Mouse (Mus musculus): ENCODE data around the gene Dnah10. TPM values are rescaled to one million over a fixed set of nuclear protein-coding genes. Genes with fewer than 3 reads are reported as not detected.
A peak's percentile ranks its signal among the peaks of the same experiment; 100 is the strongest.

Gene Dnah10
- 0.01 and 0.06 TPM in 2 replicates for polyA plus RNA-seq (2016; fragmentation: Nextera tagmentation; extraction: Ambion mirVana)

- Histone ChIP-seq H3K27me3 (ENCODE audit: low read depth, poor library complexity, severe bottlenecking) (peaks cover 6% of the 10 kb centered on the region; the same call in 1 of the 2 replicates), H3K4me1 (peaks cover 9% of the 10 kb centered on the region), H3K27ac (no peak within 1 kb of the TSS), H3K4me3 (0 out of 2 replicates have a peak within 1 kb of the TSS, but pooled peaks have one; percentile 8), H3K36me3 (peaks cover 38% of the 10 kb centered on the region), H3K9me3 (replicated peaks) (no peaks in the 10 kb centered on the region)
- DNase-seq (ENCODE audit: low spot score): peak; percentile 47
- WGBS: 14% methylated on average over 29 of the region's 29 CpGs
These were observed at the start of gene Dnah10 for GRCm38 (mm10) chr5:124724997-124725396. Dnah10 (plus strand) TSS chr5:124725085.

- H3K36me3 ChIP-seq: peaks cover 83% of the 10 kb centered on the region
- no peaks in the 10 kb centered on the region for H3K27me3 ChIP-seq (ENCODE audit: low read depth, poor library complexity, severe bottlenecking)
- no peak for DNase-seq (ENCODE audit: low spot score)
- H3K9me3 ChIP-seq (replicated peaks): no peaks in the 10 kb centered on the region
- H3K4me1 ChIP-seq: no peaks in the 10 kb centered on the region
- WGBS: 93% methylated on average over 5 of the region's 5 CpGs
- H3K27ac ChIP-seq: no peak overlapping the region
- no peak overlapping the region for H3K4me3 ChIP-seq
These were observed 11.1 kb upstream of the Dnah10 start for GRCm38 (mm10) chr5:124713741-124714140.

- no peak overlapping the region for H3K4me3 ChIP-seq
- peaks cover 97% of the 10 kb centered on the region for H3K36me3 ChIP-seq
- no peaks in the 10 kb centered on the region for H3K9me3 ChIP-seq (replicated peaks)
- no peaks in the 10 kb centered on the region for H3K27me3 ChIP-seq (ENCODE audit: low read depth, poor library complexity, severe bottlenecking)
- no peaks in the 10 kb centered on the region for H3K4me1 ChIP-seq
- no peak for DNase-seq (ENCODE audit: low spot score)
- WGBS: 93% methylated on average over 8 of the region's 8 CpGs
- H3K27ac ChIP-seq: no peak overlapping the region
These were observed 9.8 kb upstream of the Dnah10 start for GRCm38 (mm10) chr5:124715135-124715534.

- H3K27ac ChIP-seq: no peak overlapping the region
- no peaks in the 10 kb centered on the region for H3K4me1 ChIP-seq
- H3K4me3 ChIP-seq: no peak overlapping the region
- H3K27me3 ChIP-seq (ENCODE audit: low read depth, poor library complexity, severe bottlenecking): no peaks in the 10 kb centered on the region
- WGBS: 97% methylated on average over 11 of the region's 11 CpGs
- peaks cover 96% of the 10 kb centered on the region for H3K36me3 ChIP-seq
- no peak for DNase-seq (ENCODE audit: low spot score)
- H3K9me3 ChIP-seq (replicated peaks): no peaks in the 10 kb centered on the region
These were observed 6.9 kb upstream of the Dnah10 start for GRCm38 (mm10) chr5:124717969-124718368.

GRCm38 (mm10) chr5:124718396-124718795, 6.5 kb upstream of the Dnah10 start:
- H3K27ac ChIP-seq: no peak overlapping the region
- no peaks in the 10 kb centered on the region for H3K4me1 ChIP-seq
- H3K9me3 ChIP-seq (replicated peaks): no peaks in the 10 kb centered on the region
- H3K36me3 ChIP-seq: peaks cover 96% of the 10 kb centered on the region
- H3K27me3 ChIP-seq (ENCODE audit: low read depth, poor library complexity, severe bottlenecking): no peaks in the 10 kb centered on the region
- no peak for DNase-seq (ENCODE audit: low spot score)
- no peak overlapping the region for H3K4me3 ChIP-seq
- 91% methylated on average over 7 of the region's 7 CpGs for WGBS

GRCm38 (mm10) chr5:124723125-124723524, 1.8 kb upstream of the Dnah10 start:
- no peak overlapping the region for H3K4me3 ChIP-seq
- WGBS: 95% methylated on average over 6 of the region's 6 CpGs
- DNase-seq (ENCODE audit: low spot score): no peak
- peaks cover 6% of the 10 kb centered on the region; the same call in 1 of the 2 replicates for H3K27me3 ChIP-seq (ENCODE audit: low read depth, poor library complexity, severe bottlenecking)
- H3K4me1 ChIP-seq: peaks cover 4% of the 10 kb centered on the region
- no peaks in the 10 kb centered on the region for H3K9me3 ChIP-seq (replicated peaks)
- H3K27ac ChIP-seq: no peak overlapping the region
- peaks cover 57% of the 10 kb centered on the region for H3K36me3 ChIP-seq

GRCm38 (mm10) chr5:124729662-124730206, 4.8 kb downstream of the Dnah10 start:
- peak; percentile 35 for DNase-seq (ENCODE audit: low spot score)
- H3K27me3 ChIP-seq (ENCODE audit: low read depth, poor library complexity, severe bottlenecking): peaks cover 6% of the 10 kb centered on the region; the same call in 1 of the 2 replicates
- peak overlapping the region; percentile 39 for H3K4me3 ChIP-seq
- H3K9me3 ChIP-seq (replicated peaks): no peaks in the 10 kb centered on the region
- 19% methylated on average over 21 of the region's 21 CpGs for WGBS
- H3K4me1 ChIP-seq: peaks cover 9% of the 10 kb centered on the region
- no peaks in the 10 kb centered on the region for H3K36me3 ChIP-seq
- H3K27ac ChIP-seq: no peak overlapping the region

- Histone ChIP-seq H3K4me3 (no peak overlapping the region), H3K4me1 (peaks cover 4% of the 10 kb centered on the region; the same call in 1 of the 2 replicates), H3K27me3 (ENCODE audit: low read depth, poor library complexity, severe bottlenecking) (no peaks in the 10 kb centered on the region), H3K9me3 (replicated peaks) (no peaks in the 10 kb centered on the region), H3K36me3 (no peaks in the 10 kb centered on the region), H3K27ac (no peak overlapping the region)
- no peak for DNase-seq (ENCODE audit: low spot score)
- WGBS: 88% methylated on average over 12 of the region's 12 CpGs
These were observed 9.1 kb downstream of the Dnah10 start for GRCm38 (mm10) chr5:124733961-124734360.

GRCm38 (mm10) chr5:124741898-124742599, 17.2 kb downstream of the Dnah10 start:
- 96% methylated on average over 21 of the region's 21 CpGs for WGBS

GRCm38 (mm10) chr5:124743841-124744240, 19.0 kb downstream of the Dnah10 start:
- DNase-seq (ENCODE audit: low spot score): no peak

More at GRCm38 (mm10) chr5:124741898-124742599, 17.2 kb downstream of the Dnah10 start:
- Histone ChIP-seq H3K36me3 (no peaks in the 10 kb centered on the region), H3K9me3 (replicated peaks) (no peaks in the 10 kb centered on the region; the same call in 1 of the 2 replicates), H3K27me3 (ENCODE audit: low read depth, poor library complexity, severe bottlenecking) (no peaks in the 10 kb centered on the region), H3K4me3 (no peak overlapping the region), H3K27ac (no peak overlapping the region), H3K4me1 (no peaks in the 10 kb centered on the region)
- no peak for DNase-seq (ENCODE audit: low spot score)

GRCm38 (mm10) chr5:124746220-124746619, 21.3 kb downstream of the Dnah10 start:
- DNase-seq (ENCODE audit: low spot score): no peak
- no peaks in the 10 kb centered on the region; the same call in 1 of the 2 replicates for H3K9me3 ChIP-seq (replicated peaks)
- WGBS: 93% methylated on average over 15 of the region's 15 CpGs

More at GRCm38 (mm10) chr5:124743841-124744240, 19.0 kb downstream of the Dnah10 start:
- Histone ChIP-seq H3K4me3 (no peak overlapping the region), H3K36me3 (no peaks in the 10 kb centered on the region), H3K9me3 (replicated peaks) (no peaks in the 10 kb centered on the region; the same call in 1 of the 2 replicates), H3K27me3 (ENCODE audit: low read depth, poor library complexity, severe bottlenecking) (no peaks in the 10 kb centered on the region), H3K27ac (no peak overlapping the region), H3K4me1 (no peaks in the 10 kb centered on the region)
- WGBS: 90% methylated on average over 3 of the region's 3 CpGs

GRCm38 (mm10) chr5:124748296-124748695, 23.4 kb downstream of the Dnah10 start:
- no peaks in the 10 kb centered on the region for H3K4me1 ChIP-seq
- no peaks in the 10 kb centered on the region for H3K27me3 ChIP-seq (ENCODE audit: low read depth, poor library complexity, severe bottlenecking)
- no peak for DNase-seq (ENCODE audit: low spot score)
- H3K27ac ChIP-seq: no peak overlapping the region
- 85% methylated on average over 18 of the region's 18 CpGs for WGBS
- no peak overlapping the region for H3K4me3 ChIP-seq
- no peaks in the 10 kb centered on the region for H3K9me3 ChIP-seq (replicated peaks)
- H3K36me3 ChIP-seq: no peaks in the 10 kb centered on the region

More at GRCm38 (mm10) chr5:124746220-124746619, 21.3 kb downstream of the Dnah10 start:
- Histone ChIP-seq H3K36me3 (no peaks in the 10 kb centered on the region), H3K4me1 (no peaks in the 10 kb centered on the region), H3K27ac (no peak overlapping the region), H3K27me3 (ENCODE audit: low read depth, poor library complexity, severe bottlenecking) (no peaks in the 10 kb centered on the region), H3K4me3 (no peak overlapping the region)

GRCm38 (mm10) chr5:124751656-124752055, 26.8 kb downstream of the Dnah10 start:
- H3K4me1 ChIP-seq: no peaks in the 10 kb centered on the region
- WGBS: 93% methylated on average over 9 of the region's 9 CpGs
- H3K4me3 ChIP-seq: no peak overlapping the region
- H3K9me3 ChIP-seq (replicated peaks): no peaks in the 10 kb centered on the region
- no peaks in the 10 kb centered on the region for H3K27me3 ChIP-seq (ENCODE audit: low read depth, poor library complexity, severe bottlenecking)
- DNase-seq (ENCODE audit: low spot score): no peak
- no peaks in the 10 kb centered on the region for H3K36me3 ChIP-seq
- no peak overlapping the region for H3K27ac ChIP-seq

All from limb, embryonic 10.5 days (tissue).